Mouse (Mus musculus): ENCODE data around the gene Cyren.

- no peak for TF ChIP-seq CTCF (conservative IDR thresholded peaks at IDR 0.05; ENCODE audit: low read length)
- no peak for TF ChIP-seq POU5F1 (IDR thresholded peaks at IDR 0.05; ENCODE audit: borderline replicate concordance, low read length)
These were observed 32.7 kb upstream of the Cyren start, which contains the start of gene Wdr91 for GRCm38 (mm10) chr6:34910371-34911219.

All from E14TG2a.4 (cell line).